Mouse (Mus musculus) hindbrain, embryonic 13.5 days (tissue): Measurements from ENCODE around the gene Sppl2c. TPM values are rescaled to one million over a fixed set of nuclear protein-coding genes. Genes with fewer than 3 reads are reported as not detected.
A peak's percentile ranks its signal among the peaks of the same experiment; 100 is the strongest.
"Not testable (repeated sequence)": the region's sequence is repeated elsewhere in the genome, so short reads cannot be mapped to it uniquely, and the experiment has no call there.

Source experiments
- ATAC-seq: fragments of 200-750 bp; cut with Nextera tagmentation; 2 replicates; pipeline ENCODE4 v1.8.0; 2017; ENCODE audit warnings: moderate TSS enrichment; ENCODE audit not compliant: low FRiP score
- H3K27ac ChIP-seq: fragments of 300-500 bp; sonication (generic); 2 replicates; pipeline ENCODE4 v1.5.1; 2015; ENCODE audit warnings: inconsistent platforms, mild to moderate bottlenecking, moderate library complexity
- H3K27me3 ChIP-seq: fragments of 300-500 bp; sonication (generic); 2 replicates; pipeline ENCODE4 v1.6.1; 2015; ENCODE audit warnings: mild to moderate bottlenecking, inconsistent platforms
- H3K36me3 ChIP-seq: fragments of 300-500 bp; sonication (generic); 2 replicates; pipeline ENCODE4 v1.6.1; 2015; ENCODE audit warnings: mild to moderate bottlenecking, inconsistent platforms
- H3K4me1 ChIP-seq: fragments of 300-500 bp; sonication (generic); replicated peaks from 2 replicates; pipeline ENCODE4 v1.6.1; 2015; ENCODE audit warnings: inconsistent platforms
- H3K4me2 ChIP-seq: fragments of 300-500 bp; sonication (generic); 2 replicates; pipeline ENCODE4 v1.6.1; 2015; ENCODE audit warnings: inconsistent platforms, mild to moderate bottlenecking, moderate library complexity
- H3K4me3 ChIP-seq: fragments of 300-500 bp; sonication (generic); 2 replicates; pipeline ENCODE4 v1.5.1; 2015; ENCODE audit warnings: mild to moderate bottlenecking, inconsistent platforms
- H3K9ac ChIP-seq: fragments of 300-500 bp; sonication (generic); 2 replicates; pipeline ENCODE4 v1.6.1; 2015; ENCODE audit warnings: mild to moderate bottlenecking, inconsistent platforms
- H3K9me3 ChIP-seq: fragments of 300-500 bp; sonication (generic); 2 replicates; pipeline ENCODE4 v1.6.1; 2016; ENCODE audit warnings: inconsistent platforms
- WGBS: fragments of 180-500 bp; shearing (Covaris S2); methylation state at CpG from one replicate; pipeline ENCODE4 v1.1.7; 2015; 5-methylcytosine and 5-hydroxymethylcytosine counted together
- polyA plus RNA-seq: library from polyadenylated mRNA; unstranded; fragments of >200 nt; fragmentation: Nextera tagmentation; extraction: Ambion mirVana; gene quantifications from 2 replicates; pipeline ENCODE4 v1.2.1, GENCODE M21; 2015

The Sppl2c gene
- polyA plus RNA-seq, 1 experiment from 2014 or later, result not detected

DNA sequence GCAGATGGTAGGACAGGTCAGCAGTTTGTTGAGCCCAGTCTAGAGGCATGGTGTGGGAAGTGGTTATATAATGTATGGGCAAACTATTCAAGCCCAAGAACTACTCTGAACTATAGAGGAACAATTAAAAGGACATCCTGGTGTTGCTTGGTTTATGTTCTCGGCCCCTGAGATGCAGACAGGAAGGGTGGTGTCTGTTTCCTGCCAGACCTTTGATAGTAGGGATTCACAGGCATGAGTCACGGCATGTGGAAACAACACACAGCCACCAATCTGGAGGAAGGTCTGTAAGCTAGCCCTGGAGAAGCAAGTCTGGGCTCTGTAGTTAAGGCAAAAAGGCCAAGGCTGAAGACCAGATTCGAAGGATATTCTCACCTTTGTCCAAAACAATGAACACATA, 17.1 kb downstream of the Sppl2c start:
- Histone ChIP-seq H3K36me3 (no peaks in the 10 kb centered on the region), H3K27me3 (peaks cover 15% of the 10 kb centered on the region), H3K4me1 (no peaks in the 10 kb centered on the region), H3K9ac (no peak overlapping the region), H3K4me3 (no peak overlapping the region), H3K4me2 (no peak overlapping the region), H3K9me3 (peaks cover 16% of the 10 kb centered on the region; the same call in 1 of the 2 replicates), H3K27ac (no peak overlapping the region)
- ATAC-seq, result no peak
- WGBS, result 86% methylated on average over 3 of the region's 3 CpGs

DNA sequence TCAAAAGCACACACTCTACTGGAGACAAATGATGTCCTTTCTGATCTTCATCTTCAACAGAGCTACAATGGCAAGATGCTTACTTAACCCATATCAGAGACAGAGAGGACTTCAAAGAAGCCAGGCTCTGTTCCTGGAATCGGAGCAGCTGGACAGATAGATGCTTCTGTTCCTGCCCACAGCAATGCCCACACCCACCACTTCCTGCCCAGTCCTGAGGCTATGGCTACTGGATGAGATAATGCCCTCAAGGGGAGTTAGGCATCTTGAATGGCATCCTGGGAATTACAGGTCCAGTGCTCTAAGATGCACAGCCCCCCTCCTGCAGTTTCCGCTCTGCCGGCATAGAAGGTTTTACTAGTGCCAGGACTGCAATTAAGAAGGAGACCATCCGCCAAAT, 20.4 kb downstream of the Sppl2c start:
- Histone ChIP-seq H3K9me3 (peaks cover 12% of the 10 kb centered on the region; the same call in 1 of the 2 replicates), H3K27ac (no peak overlapping the region), H3K4me1 (no peaks in the 10 kb centered on the region), H3K36me3 (no peaks in the 10 kb centered on the region), H3K9ac (no peak overlapping the region), H3K4me3 (no peak overlapping the region), H3K27me3 (0 out of 2 replicates have a peak, but pooled peaks cover 4% of the 10 kb centered on the region), H3K4me2 (no peak overlapping the region)
- ATAC-seq, result no peak
- WGBS, result 85% methylated on average over 4 of the region's 4 CpGs

DNA sequence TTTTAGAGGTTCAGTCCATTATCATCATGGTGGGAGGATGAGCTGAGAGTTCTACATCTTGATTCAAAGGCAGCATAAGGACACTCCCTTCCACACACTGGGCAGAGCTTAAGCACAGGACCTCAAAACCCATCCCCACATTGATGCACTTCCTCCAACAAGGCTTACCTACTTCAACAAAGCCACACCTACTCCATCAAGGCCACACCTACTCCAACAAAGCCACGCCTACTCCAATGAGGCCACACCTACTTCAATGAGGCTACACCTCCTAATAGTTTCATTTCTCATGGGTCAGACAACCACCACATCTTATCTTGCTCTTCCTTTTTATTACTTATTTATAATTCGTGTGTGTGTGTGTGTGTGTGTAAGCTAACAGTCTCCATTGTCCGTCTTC, 22.9 kb downstream of the Sppl2c start:
- Histone ChIP-seq H3K4me1 (no peaks in the 10 kb centered on the region), H3K4me2 (no peak overlapping the region), H3K36me3 (no peaks in the 10 kb centered on the region), H3K4me3 (no peak overlapping the region), H3K9me3 (no peaks in the 10 kb centered on the region), H3K27ac (no peak overlapping the region), H3K27me3 (0 out of 2 replicates have a peak, but pooled peaks cover 4% of the 10 kb centered on the region), H3K9ac (no peak overlapping the region)
- 78% methylated on average over 3 of the region's 3 CpGs for WGBS
- ATAC-seq, result no peak

DNA sequence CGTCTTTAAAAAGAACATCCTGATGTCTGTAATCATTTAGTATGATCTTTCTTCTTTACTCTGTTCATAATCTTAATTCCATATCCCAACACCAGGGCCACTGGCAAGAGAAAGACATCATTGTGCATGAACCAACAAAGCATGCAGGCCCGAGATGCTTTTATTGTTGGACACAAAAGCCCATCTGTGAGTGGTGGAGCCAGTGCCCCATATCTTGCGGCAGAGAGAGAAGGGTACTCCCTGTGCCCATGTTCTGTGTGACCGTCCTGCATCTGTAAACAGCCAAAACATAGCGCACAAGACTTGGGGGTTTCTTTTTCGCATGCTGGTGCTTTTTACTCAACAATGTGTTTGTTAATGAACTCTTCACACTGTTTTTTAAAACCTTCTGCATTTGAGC, 25.1 kb downstream of the Sppl2c start:
- 82% methylated on average over 6 of the region's 6 CpGs for WGBS
- no peak for ATAC-seq
- Histone ChIP-seq H3K9me3 (no peaks in the 10 kb centered on the region), H3K4me2 (no peak overlapping the region), H3K4me1 (0 out of 2 replicates have a peak, but pooled peaks cover 6% of the 10 kb centered on the region), H3K27me3 (0 out of 2 replicates have a peak, but pooled peaks cover 4% of the 10 kb centered on the region), H3K9ac (no peak overlapping the region), H3K4me3 (no peak overlapping the region), H3K36me3 (no peaks in the 10 kb centered on the region), H3K27ac (no peak overlapping the region)

DNA sequence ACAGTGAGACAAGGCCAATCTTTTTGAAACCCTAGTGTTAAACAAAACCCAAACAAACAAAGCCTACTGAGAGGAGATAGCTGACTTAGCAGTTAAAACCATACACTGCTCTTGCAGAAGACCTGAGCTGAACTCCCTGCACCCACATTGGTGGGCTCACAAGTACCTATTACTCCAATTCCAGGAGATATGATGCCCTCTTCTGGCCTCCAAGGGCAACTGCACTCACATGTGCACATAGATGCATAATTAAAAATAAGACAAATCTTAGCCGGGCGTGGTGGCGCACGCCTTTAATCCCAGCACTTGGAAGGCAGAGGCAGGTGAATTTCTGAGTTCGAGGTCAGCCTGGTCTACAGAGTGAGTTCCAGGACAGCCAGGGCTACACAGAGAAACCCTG, 28.0 kb downstream of the Sppl2c start:
- not testable (repeated sequence) for ATAC-seq, H3K36me3 ChIP-seq
- 96% methylated on average over 5 of the region's 5 CpGs for WGBS

DNA sequence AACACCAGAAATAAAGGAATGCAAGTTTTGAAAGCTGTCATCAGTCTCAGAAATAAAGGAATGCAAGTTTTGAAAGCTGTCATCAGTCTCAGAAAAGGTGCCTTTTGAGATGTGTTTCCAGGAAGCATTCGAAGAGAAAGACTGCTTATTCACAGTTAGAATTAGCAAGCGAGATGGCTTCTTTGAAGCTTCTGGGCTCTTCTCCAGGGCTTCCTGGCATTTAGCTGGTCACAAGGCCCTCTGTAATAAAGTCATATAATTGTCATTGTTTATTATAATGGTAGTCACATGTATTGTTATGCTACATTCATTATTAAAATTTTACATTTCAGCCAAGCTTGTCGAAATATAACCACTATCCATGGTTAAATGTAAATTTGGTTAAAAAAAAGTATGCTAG, 31.9 kb downstream of the Sppl2c start:
- Histone ChIP-seq H3K27me3 (no peaks in the 10 kb centered on the region), H3K9me3 (no peaks in the 10 kb centered on the region), H3K9ac (no peak overlapping the region), H3K27ac (no peak overlapping the region), H3K4me1 (0 out of 2 replicates have a peak, but pooled peaks cover 6% of the 10 kb centered on the region), H3K4me3 (no peak overlapping the region), H3K4me2 (no peak overlapping the region), H3K36me3 (no peaks in the 10 kb centered on the region)
- ATAC-seq, result no peak
- WGBS, result 78% methylated on average over 3 of the region's 3 CpGs

More for the DNA sequence above, 28.0 kb downstream of the Sppl2c start:
- H3K27me3 ChIP-seq, H3K4me3 ChIP-seq, H3K4me2 ChIP-seq, H3K9me3 ChIP-seq, H3K4me1 ChIP-seq, H3K9ac ChIP-seq, H3K27ac ChIP-seq: not testable (repeated sequence)

DNA sequence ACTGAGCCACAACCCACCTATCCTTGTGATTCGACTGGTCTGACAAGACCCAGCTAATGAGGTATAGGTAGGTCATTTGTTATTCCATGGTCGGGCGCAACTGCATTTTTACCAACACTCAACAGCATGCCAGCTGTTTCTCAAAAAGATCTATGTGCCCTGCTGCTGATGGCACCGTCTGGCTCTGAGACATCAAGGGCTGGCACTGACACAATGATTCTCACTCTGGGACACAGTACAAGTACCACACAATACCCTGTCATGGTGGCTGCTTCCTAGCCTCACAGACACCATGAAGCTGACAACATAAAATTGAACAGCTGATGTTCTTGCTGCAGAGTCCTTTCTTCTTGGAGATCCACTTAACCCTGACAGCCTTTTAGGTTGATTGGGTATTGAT, 34.2 kb downstream of the Sppl2c start:
- no peaks in the 10 kb centered on the region for H3K9me3 ChIP-seq
- no peak overlapping the region for H3K27ac ChIP-seq
- H3K4me1 ChIP-seq, result 0 out of 2 replicates have a peak, but pooled peaks cover 3% of the 10 kb centered on the region
- no peak overlapping the region for H3K4me3 ChIP-seq
- 0 out of 2 replicates have a peak, but pooled peaks cover 4% of the 10 kb centered on the region for H3K27me3 ChIP-seq
- ATAC-seq, result no peak
- WGBS, result 78% methylated on average over 4 of the region's 4 CpGs
- no peak overlapping the region for H3K4me2 ChIP-seq
- H3K36me3 ChIP-seq, result no peaks in the 10 kb centered on the region
- H3K9ac ChIP-seq, result no peak overlapping the region

DNA sequence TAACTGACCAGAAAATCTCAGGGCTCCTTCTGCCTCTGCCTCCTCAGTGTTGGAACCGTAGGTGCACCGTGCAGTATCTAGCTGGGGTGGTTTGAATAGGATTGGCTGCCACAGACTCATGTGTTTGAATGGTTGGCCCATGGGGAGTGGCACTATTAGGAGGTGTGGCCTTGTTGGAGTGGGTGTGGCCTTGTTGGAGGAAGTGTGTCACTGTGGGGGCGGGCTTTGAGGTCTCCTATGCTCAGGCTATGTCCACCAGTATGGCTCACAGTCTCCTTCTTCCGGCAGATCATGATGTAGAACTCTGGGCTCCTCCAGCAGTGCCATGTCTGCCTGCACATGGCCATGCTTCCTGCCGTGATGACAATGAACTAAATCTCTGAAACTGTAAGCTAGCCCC, 35.6 kb downstream of the Sppl2c start:
- Histone ChIP-seq H3K4me3 (no peak overlapping the region), H3K36me3 (no peaks in the 10 kb centered on the region), H3K4me2 (no peak overlapping the region), H3K27ac (no peak overlapping the region), H3K4me1 (no peaks in the 10 kb centered on the region), H3K27me3 (0 out of 2 replicates have a peak, but pooled peaks cover 4% of the 10 kb centered on the region), H3K9ac (no peak overlapping the region), H3K9me3 (no peaks in the 10 kb centered on the region)
- WGBS, result 74% methylated on average over 5 of the region's 5 CpGs
- no peak for ATAC-seq

DNA sequence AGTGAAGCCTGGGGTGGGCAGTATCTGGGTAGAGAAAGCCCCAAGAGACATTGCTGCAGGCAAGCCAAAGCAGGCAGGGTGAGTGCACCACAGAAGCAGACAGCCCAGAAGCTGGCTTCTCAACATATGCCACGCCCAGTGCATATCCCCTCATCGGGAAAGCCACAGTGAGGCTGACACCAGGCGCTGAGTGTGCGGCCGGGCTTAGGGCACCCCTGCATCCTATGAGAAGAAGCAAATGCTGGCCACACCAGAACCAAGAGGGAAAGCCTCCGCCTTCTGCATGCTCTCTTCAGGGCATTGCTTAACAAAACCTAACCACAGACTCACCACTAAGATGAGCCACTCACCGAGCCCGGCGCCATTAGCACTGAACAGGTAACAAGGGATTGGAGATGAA, 37.2 kb downstream of the Sppl2c start:
- Histone ChIP-seq H3K9me3 (no peaks in the 10 kb centered on the region), H3K9ac (no peak overlapping the region), H3K4me2 (no peak overlapping the region), H3K4me1 (no peaks in the 10 kb centered on the region), H3K36me3 (no peaks in the 10 kb centered on the region), H3K27me3 (0 out of 2 replicates have a peak, but pooled peaks cover 8% of the 10 kb centered on the region), H3K4me3 (no peak overlapping the region), H3K27ac (no peak overlapping the region)
- no peak for ATAC-seq
- 86% methylated on average over 9 of the region's 9 CpGs for WGBS

DNA sequence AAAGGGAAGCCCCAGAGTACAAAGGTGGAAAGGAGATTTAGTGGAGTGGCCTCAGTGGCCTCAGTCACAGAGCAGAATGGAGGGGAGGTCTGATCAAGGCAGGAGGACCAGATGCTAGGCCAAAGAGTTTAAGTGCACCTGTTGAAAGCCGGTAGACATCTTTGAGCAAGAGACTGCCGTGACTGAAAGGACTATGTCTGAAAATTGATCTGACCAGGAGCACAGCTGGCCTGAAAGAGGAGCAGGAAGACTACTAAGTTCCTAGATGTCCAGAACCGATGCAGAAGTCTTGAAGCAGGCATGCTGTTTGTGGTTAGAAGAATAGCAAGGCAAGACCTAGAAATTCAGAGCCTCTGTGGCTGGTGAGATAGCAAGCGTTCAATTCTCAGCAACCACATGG, 43.3 kb downstream of the Sppl2c start:
- 0 out of 2 replicates have a peak, but pooled peaks cover 12% of the 10 kb centered on the region for H3K27me3 ChIP-seq
- H3K9ac ChIP-seq, result no peak overlapping the region
- no peaks in the 10 kb centered on the region for H3K36me3 ChIP-seq
- no peaks in the 10 kb centered on the region for H3K9me3 ChIP-seq
- no peak overlapping the region for H3K4me3 ChIP-seq
- H3K4me1 ChIP-seq, result peaks cover 18% of the 10 kb centered on the region
- 81% methylated on average over 4 of the region's 4 CpGs for WGBS
- ATAC-seq, result no peak
- H3K4me2 ChIP-seq, result no peak overlapping the region
- H3K27ac ChIP-seq, result no peak overlapping the region

DNA sequence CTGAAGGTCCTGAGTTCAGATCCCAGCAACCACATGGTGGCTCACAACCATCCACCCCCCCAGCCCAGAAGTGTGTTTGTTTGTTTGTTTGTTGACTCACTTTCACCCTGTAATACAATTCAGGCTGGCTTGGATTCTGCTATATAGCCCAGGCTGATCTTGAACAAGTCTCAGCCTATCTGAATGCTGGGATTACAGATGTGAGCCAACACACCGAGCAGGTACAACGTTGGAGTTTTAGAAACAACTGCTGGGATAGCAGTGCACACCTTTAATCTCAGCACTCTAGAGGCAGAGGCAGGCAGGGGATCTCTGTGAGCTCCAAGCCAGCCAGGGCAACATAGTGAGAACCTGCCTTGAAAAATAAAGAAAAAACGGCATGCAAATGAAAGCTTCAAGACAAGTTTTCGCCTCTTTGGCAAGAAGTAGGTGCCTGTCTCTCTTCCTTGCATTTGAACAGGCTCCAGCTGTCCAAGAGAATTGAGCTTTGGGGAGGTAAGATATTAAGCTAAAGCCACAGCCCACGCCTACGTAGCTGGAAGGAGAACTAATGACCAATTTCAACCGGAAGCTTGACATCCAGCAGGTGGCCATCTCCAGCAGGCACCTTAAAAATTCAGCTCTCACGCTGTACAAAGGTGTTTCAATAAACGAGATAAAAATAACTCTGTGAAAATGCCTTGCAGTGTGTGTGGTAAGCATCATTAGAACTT, 44.1 kb downstream of the Sppl2c start:
- H3K9ac ChIP-seq, result peak overlapping the region; percentile 98
- H3K27me3 ChIP-seq, result peaks cover 18% of the 10 kb centered on the region; the same call in 1 of the 2 replicates
- H3K9me3 ChIP-seq, result no peaks in the 10 kb centered on the region
- peak overlapping the region; percentile 80 for H3K4me3 ChIP-seq
- no peak for ATAC-seq
- peaks cover 26% of the 10 kb centered on the region for H3K4me1 ChIP-seq
- H3K36me3 ChIP-seq, result no peaks in the 10 kb centered on the region
- WGBS, result 13% methylated on average over 9 of the region's 9 CpGs
- peak overlapping the region; percentile 80 for H3K4me2 ChIP-seq
- H3K27ac ChIP-seq, result peak overlapping the region; percentile 99

DNA sequence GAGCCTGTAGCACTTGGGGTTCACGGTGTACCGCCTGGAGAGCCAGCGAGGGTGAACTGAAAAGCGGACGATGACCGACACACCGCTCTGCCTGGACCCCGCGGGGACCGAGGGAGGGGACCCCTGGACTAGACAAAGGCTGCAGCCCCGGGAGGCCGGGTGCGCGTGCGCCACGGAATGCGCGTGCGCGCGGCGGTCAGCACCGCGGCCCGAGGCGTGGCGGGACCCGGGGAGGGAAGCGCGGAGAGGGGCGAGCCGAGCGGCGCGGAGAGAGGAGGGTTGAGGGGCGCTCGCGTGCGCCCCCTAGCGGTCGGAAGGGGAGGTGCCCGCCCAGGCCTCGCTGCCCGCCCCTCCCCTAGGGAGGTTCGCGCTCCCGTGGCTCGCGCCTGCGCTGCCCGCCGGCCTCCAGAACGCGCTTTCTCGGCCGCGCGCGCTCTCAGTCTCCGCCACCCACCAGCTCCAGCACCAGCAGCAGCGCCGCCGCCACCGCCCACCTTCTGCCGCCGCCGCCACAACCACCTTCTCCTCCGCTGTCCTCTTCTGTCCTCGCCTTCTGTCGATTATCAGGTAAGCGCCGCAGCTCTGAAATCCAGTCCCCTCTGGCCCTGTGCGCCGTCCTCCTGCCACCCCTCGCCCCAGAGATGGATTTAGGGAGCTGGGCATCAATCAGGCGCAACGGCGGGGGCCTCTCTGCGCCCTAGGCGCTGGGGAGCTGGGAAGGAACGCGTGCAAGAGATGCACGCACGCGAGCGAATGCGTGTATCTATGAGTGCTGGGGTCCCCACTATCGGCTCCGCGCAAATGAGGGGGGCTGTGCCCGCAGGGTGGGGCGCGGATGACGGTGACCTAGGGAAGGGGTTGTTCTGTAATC, 45.1 kb downstream of the Sppl2c start, which contains the start of gene Mapt:
Mapt (plus strand) TSS at position 350 of the 871 bp plus-strand sequence.
- peak; percentile 73 for ATAC-seq
- Histone ChIP-seq H3K27me3 (peaks cover 26% of the 10 kb centered on the region), H3K4me2 (peak within 1 kb of the TSS; percentile 80), H3K9ac (peak within 1 kb of the TSS; percentile 98), H3K4me3 (peak within 1 kb of the TSS; percentile 80), H3K27ac (peak within 1 kb of the TSS; percentile 99), H3K4me1 (peaks cover 37% of the 10 kb centered on the region), H3K9me3 (no peaks in the 10 kb centered on the region), H3K36me3 (no peaks in the 10 kb centered on the region)
- WGBS, result under 1% methylated on average over 60 of the region's 94 CpGs
